Mouse (Mus musculus) liver, postnatal 0 days (tissue): ENCODE data around the gene Rab11fip4.

Experiments
- CTCF ChIP-seq: sonication (generic); IDR thresholded peaks from 2 replicates; pipeline ENCODE4 v1.5.1; 2016; ENCODE audit warnings: antibody characterized with exemption, low read depth
- EP300 ChIP-seq: IDR thresholded peaks from 2 replicates; pipeline ENCODE4 v1.6.1; 2016; ENCODE audit warnings: antibody characterized with exemption, low read depth, mild to moderate bottlenecking

DNA sequence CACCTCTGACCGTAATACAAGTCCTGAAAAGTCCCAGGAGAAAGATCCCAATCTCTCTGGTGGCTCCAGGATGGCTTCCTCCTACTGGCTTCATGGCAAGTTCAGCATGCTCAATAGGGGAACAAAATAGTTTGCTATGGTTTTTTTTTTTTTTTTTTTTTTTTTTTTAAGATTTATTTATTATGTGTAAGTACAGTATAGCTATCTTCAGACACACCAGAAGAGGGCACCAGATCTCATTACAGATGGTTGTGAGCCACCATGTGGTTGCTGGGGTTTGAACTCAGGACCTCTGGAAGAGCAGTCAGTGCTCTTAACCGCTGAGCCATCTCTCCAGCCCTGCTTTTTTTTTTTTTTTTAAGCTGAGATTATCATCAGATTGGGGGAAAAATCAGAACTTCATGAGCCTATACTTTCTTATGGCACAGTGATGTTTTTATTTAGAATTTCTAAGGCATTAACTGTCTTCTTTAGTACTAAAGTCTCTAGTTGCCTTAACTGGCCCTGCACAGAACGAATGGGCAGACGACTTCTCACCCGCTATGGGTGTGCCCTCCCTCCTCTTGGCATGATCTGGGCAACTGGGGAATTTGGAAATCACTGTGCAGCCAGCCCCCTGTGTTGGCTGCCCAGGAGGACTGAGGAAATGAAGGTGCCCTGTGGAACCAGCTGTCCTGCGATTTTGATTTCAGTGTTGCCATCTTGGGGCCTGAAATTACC is 124.9 kb downstream of the Rab11fip4 start:
- no peak for TF ChIP-seq CTCF
- no peak for TF ChIP-seq EP300
